Mouse (Mus musculus): ENCODE data around the gene Ppcdc.

Gene Ppcdc

GRCm38 (mm10) chr9:57439522-57440295 lies at the start of gene Ppcdc:
Gene Ppcdc, minus strand, starts transcription at chr9:57440124.
- DNase-seq, result peak; percentile 87 to 94

GRCm38 (mm10) chr9:57487807-57488206 lies 47.9 kb upstream of the Ppcdc start:
- no peak for DNase-seq

- DNase-seq, result peak; percentile 67 to 74
Observed at GRCm38 (mm10) chr9:57485774-57486173, 45.9 kb upstream of the Ppcdc start.

- DNase-seq, result no peak
Observed at GRCm38 (mm10) chr9:57468914-57469313, 29.0 kb upstream of the Ppcdc start.

GRCm38 (mm10) chr9:57467896-57468549 lies 28.1 kb upstream of the Ppcdc start, which contains the start of gene Scamp5:
Gene Scamp5, minus strand, starts transcription at chr9:57468060.
- peak; percentile 83 to 88 for DNase-seq

- peak in 1 of 2 experiments; percentile 30 for DNase-seq
Observed at GRCm38 (mm10) chr9:57467271-57467771, 27.4 kb upstream of the Ppcdc start.

- no peak for DNase-seq
Observed at GRCm38 (mm10) chr9:57466101-57466500, 26.2 kb upstream of the Ppcdc start.

- DNase-seq, result no peak
Observed at GRCm38 (mm10) chr9:57462866-57463265, 22.9 kb upstream of the Ppcdc start.

- DNase-seq, result no peak
Observed at GRCm38 (mm10) chr9:57459707-57460106, 19.8 kb upstream of the Ppcdc start.

GRCm38 (mm10) chr9:57453516-57453915 lies 13.6 kb upstream of the Ppcdc start:
- DNase-seq, result no peak

GRCm38 (mm10) chr9:57452624-57453462 lies 12.9 kb upstream of the Ppcdc start:
- no peak for DNase-seq

- DNase-seq, result no peak
Observed at GRCm38 (mm10) chr9:57449715-57450114, 9.8 kb upstream of the Ppcdc start.

GRCm38 (mm10) chr9:57440620-57441019 lies 696 bp upstream of the Ppcdc start:
- no peak for DNase-seq

GRCm38 (mm10) chr9:57439083-57439482 lies 841 bp downstream of the Ppcdc start:
- no peak for DNase-seq

GRCm38 (mm10) chr9:57437896-57438614 lies 1.9 kb downstream of the Ppcdc start:
- no peak for DNase-seq

- no peak for DNase-seq
Observed at GRCm38 (mm10) chr9:57436166-57436565, 3.8 kb downstream of the Ppcdc start.

- no peak for DNase-seq
Observed at GRCm38 (mm10) chr9:57434405-57435165, 5.3 kb downstream of the Ppcdc start.

- DNase-seq, result peak; percentile 82 to 84
Observed at GRCm38 (mm10) chr9:57433097-57434032, 6.6 kb downstream of the Ppcdc start.

GRCm38 (mm10) chr9:57432480-57432879 lies 7.4 kb downstream of the Ppcdc start:
- DNase-seq, result no peak

GRCm38 (mm10) chr9:57431202-57431601 lies 8.7 kb downstream of the Ppcdc start:
- DNase-seq, result no peak
